Comparison of ENCODE assay signal across 9 mouse cellular contexts in the genomic region with DNA sequence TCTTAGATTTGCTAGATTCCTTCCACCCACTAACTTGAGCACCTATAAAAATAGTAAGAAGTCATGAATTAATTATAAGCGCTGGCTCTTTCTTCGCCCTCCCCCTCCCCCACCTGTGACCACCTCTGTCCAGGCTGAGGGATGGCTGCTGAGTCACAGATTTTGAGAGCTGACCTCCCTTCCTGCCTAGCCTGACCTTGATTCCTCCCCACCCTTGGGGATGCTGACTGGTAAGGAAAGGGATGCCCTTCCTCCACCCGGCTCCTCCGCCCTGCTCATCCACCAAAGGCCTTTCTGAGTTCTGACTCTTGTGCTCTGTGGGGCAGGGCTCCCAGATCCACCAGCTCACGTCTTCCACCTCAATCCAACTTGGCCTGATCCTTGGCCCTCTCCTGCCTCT. TPM values are rescaled to one million over a fixed set of nuclear protein-coding genes. Genes with fewer than 3 reads are reported as not detected.
DNase-seq lines count a peak whose midpoint lies in the region; ATAC-seq and TF ChIP-seq lines count a peak whose summit lies in the region.
"Had no signal": no experiment of that assay in that cellular context is flagged by ENCODE, and none has a peak within 500 bp of the region (broad histone marks: within the 10 kb centered on the region; RNA-seq: fewer than 3 reads in every experiment).

No protein-coding gene starts in this region.

- peak overlapping the region; percentile 85 for H3K4me2 ChIP-seq in lung, embryonic 14.5 days
- H3K4me2 ChIP-seq in hindbrain, embryonic 15.5 days, result peak overlapping the region; percentile 92
- H3K4me2 ChIP-seq in neural tube, embryonic 13.5 days, result peak overlapping the region; percentile 93

- H3K36me3 ChIP-seq in lung, embryonic 14.5 days (ENCODE audit: insufficient read depth), result no peaks in the 10 kb centered on the region
- H3K36me3 ChIP-seq in hindbrain, embryonic 15.5 days, result no peaks in the 10 kb centered on the region
- no peaks in the 10 kb centered on the region for H3K36me3 ChIP-seq in neural tube, embryonic 13.5 days

- H3K27ac ChIP-seq in lung, embryonic 14.5 days (ENCODE audit: low read depth), result peak overlapping the region; percentile 71; the same call in 1 of the 2 replicates
- H3K27ac ChIP-seq in hindbrain, embryonic 15.5 days (replicated peaks), result no peak overlapping the region
- peak overlapping the region; percentile 97 for H3K27ac ChIP-seq in neural tube, embryonic 13.5 days (replicated peaks)

- peak; percentile 88 to 93 for DNase-seq in adrenal gland, adult (ENCODE audit: inconsistent age in 2 of 2, low spot score in 1 of 2)
- DNase-seq in adrenal gland, postnatal 4 days (ENCODE audit: low spot score in 2 of 2), result no peak
- peak; percentile 21 for DNase-seq in lung, embryonic 14.5 days
- DNase-seq in lung, adult 18-20 months, result no peak
- no peak for DNase-seq in urinary bladder, postnatal 14 days (ENCODE audit: low spot score)
- DNase-seq: embryo, embryonic 11 days had no signal

- H3K9me3 ChIP-seq in lung, embryonic 14.5 days (ENCODE audit: low read depth, low read length), result no peaks in the 10 kb centered on the region
- no peaks in the 10 kb centered on the region for H3K9me3 ChIP-seq in hindbrain, embryonic 15.5 days
- H3K9me3 ChIP-seq in neural tube, embryonic 13.5 days, result no peaks in the 10 kb centered on the region

- no peak overlapping the region for H3K4me3 ChIP-seq in lung, embryonic 14.5 days (ENCODE audit: low read depth, low read length)
- no peak overlapping the region for H3K4me3 ChIP-seq in hindbrain, embryonic 15.5 days
- H3K4me3 ChIP-seq in neural tube, embryonic 13.5 days, result peak overlapping the region; percentile 86; the same call in 1 of the 2 replicates

- TF ChIP-seq CTCF in lung, embryonic 14.5 days (IDR thresholded peaks at IDR 0.05; ENCODE audit: low read depth), result no peak

- no peaks in the 10 kb centered on the region for H3K27me3 ChIP-seq in lung, embryonic 14.5 days (ENCODE audit: insufficient read depth, low read length)
- no peaks in the 10 kb centered on the region for H3K27me3 ChIP-seq in hindbrain, embryonic 15.5 days
- no peaks in the 10 kb centered on the region for H3K27me3 ChIP-seq in neural tube, embryonic 13.5 days

- no peak for ATAC-seq in lung, embryonic 14.5 days (ENCODE audit: insufficient read depth)
- no peak for ATAC-seq in hindbrain, embryonic 15.5 days (ENCODE audit: low FRiP score, low read depth)
- no peak for ATAC-seq in neural tube, embryonic 13.5 days (ENCODE audit: low read depth)
- no peak for ATAC-seq in activated CD4-positive, CD25-positive, alpha-beta regulatory T cell, adult 4 months

- no peak overlapping the region for H3K9ac ChIP-seq in lung, embryonic 14.5 days
- no peak overlapping the region for H3K9ac ChIP-seq in hindbrain, embryonic 15.5 days
- peak overlapping the region; percentile 96 for H3K9ac ChIP-seq in neural tube, embryonic 13.5 days

- H3K4me1 ChIP-seq in lung, embryonic 14.5 days (ENCODE audit: insufficient read depth), result peaks cover 15% of the 10 kb centered on the region
- peaks cover 42% of the 10 kb centered on the region for H3K4me1 ChIP-seq in hindbrain, embryonic 15.5 days (replicated peaks)
- H3K4me1 ChIP-seq in neural tube, embryonic 13.5 days (replicated peaks), result peaks cover 55% of the 10 kb centered on the region

- 71% methylated on average over 5 of the region's 5 CpGs for WGBS in lung, embryonic 14.5 days
- 77% methylated on average over 5 of the region's 5 CpGs for WGBS in hindbrain, embryonic 15.5 days
- WGBS in neural tube, embryonic 13.5 days, result 84% methylated on average over 5 of the region's 5 CpGs

RNA-seq across cellular contexts. Expression of a gene that starts 2.9 kb away (rescaled TPM):
- 10 to 100 TPM; 44.3 to 47.4 TPM for total RNA-seq in adrenal gland, postnatal 4 days (2021)
- polyA plus RNA-seq in lung, embryonic 14.5 days (2014; fragmentation: Nextera tagmentation; extraction: Ambion mirVana), result 17.7 and 19.8 TPM in 2 replicates
- 25.0 and 27.0 TPM in 2 replicates for polyA plus RNA-seq in hindbrain, embryonic 15.5 days (2015; fragmentation: Nextera tagmentation; extraction: Ambion mirVana)
- polyA plus RNA-seq in neural tube, embryonic 13.5 days (2015; fragmentation: Nextera tagmentation; extraction: Ambion mirVana), result 23.7 and 24.1 TPM in 2 replicates
- polyA plus RNA-seq in activated CD4-positive, CD25-positive, alpha-beta regulatory T cell, adult 4 months (2017; shearing (Covaris generic)), result under 1 TPM in 1 of 2 experiments, not detected in 1; 0.12 TPM

RNA-seq across cellular contexts. Expression of a gene that starts 17.0 kb away (rescaled TPM):
- 10 to 100 TPM; 29.0 to 34.2 TPM for total RNA-seq in adrenal gland, postnatal 4 days (2021)
- 7.4 and 9.2 TPM in 2 replicates for polyA plus RNA-seq in lung, embryonic 14.5 days (2014; fragmentation: Nextera tagmentation; extraction: Ambion mirVana)
- 57.2 and 62.4 TPM in 2 replicates for polyA plus RNA-seq in hindbrain, embryonic 15.5 days (2015; fragmentation: Nextera tagmentation; extraction: Ambion mirVana)
- polyA plus RNA-seq in neural tube, embryonic 13.5 days (2015; fragmentation: Nextera tagmentation; extraction: Ambion mirVana), result 41.5 and 44.6 TPM in 2 replicates
- polyA plus RNA-seq in activated CD4-positive, CD25-positive, alpha-beta regulatory T cell, adult 4 months (2017; shearing (Covaris generic)), result 1 to 10 TPM; 2.6 to 3.2 TPM

RNA-seq across cellular contexts. Expression of a gene that starts 19.0 kb away (rescaled TPM):
- 100 to 1,000 TPM; 150 to 158 TPM for total RNA-seq in adrenal gland, postnatal 4 days (2021)
- 230 and 242 TPM in 2 replicates for polyA plus RNA-seq in lung, embryonic 14.5 days (2014; fragmentation: Nextera tagmentation; extraction: Ambion mirVana)
- polyA plus RNA-seq in hindbrain, embryonic 15.5 days (2015; fragmentation: Nextera tagmentation; extraction: Ambion mirVana), result 180 and 190 TPM in 2 replicates
- polyA plus RNA-seq in neural tube, embryonic 13.5 days (2015; fragmentation: Nextera tagmentation; extraction: Ambion mirVana), result 182 and 203 TPM in 2 replicates
- polyA plus RNA-seq in activated CD4-positive, CD25-positive, alpha-beta regulatory T cell, adult 4 months (2017; shearing (Covaris generic)), result 100 to 1,000 TPM; 206 to 214 TPM

RNA-seq across cellular contexts. Expression of a gene that starts 35.2 kb away (rescaled TPM):
- total RNA-seq in adrenal gland, postnatal 4 days (2021), result 100 to 1,000 TPM; 503 to 527 TPM
- 817 and 850 TPM in 2 replicates for polyA plus RNA-seq in lung, embryonic 14.5 days (2014; fragmentation: Nextera tagmentation; extraction: Ambion mirVana)
- polyA plus RNA-seq in hindbrain, embryonic 15.5 days (2015; fragmentation: Nextera tagmentation; extraction: Ambion mirVana), result 877 and 940 TPM in 2 replicates
- 920 and 1,025 TPM in 2 replicates for polyA plus RNA-seq in neural tube, embryonic 13.5 days (2015; fragmentation: Nextera tagmentation; extraction: Ambion mirVana)
- polyA plus RNA-seq in activated CD4-positive, CD25-positive, alpha-beta regulatory T cell, adult 4 months (2017; shearing (Covaris generic)), result 100 to 1,000 TPM; 705 to 855 TPM

RNA-seq across cellular contexts. Expression of a gene that starts 35.3 kb away (rescaled TPM):
- total RNA-seq in adrenal gland, postnatal 4 days (2021), result 10 to 100 TPM; 56.7 to 61.6 TPM
- polyA plus RNA-seq in lung, embryonic 14.5 days (2014; fragmentation: Nextera tagmentation; extraction: Ambion mirVana), result 21.6 and 22.2 TPM in 2 replicates
- polyA plus RNA-seq in hindbrain, embryonic 15.5 days (2015; fragmentation: Nextera tagmentation; extraction: Ambion mirVana), result 23.6 and 26.2 TPM in 2 replicates
- 22.9 and 23.5 TPM in 2 replicates for polyA plus RNA-seq in neural tube, embryonic 13.5 days (2015; fragmentation: Nextera tagmentation; extraction: Ambion mirVana)
- polyA plus RNA-seq in activated CD4-positive, CD25-positive, alpha-beta regulatory T cell, adult 4 months (2017; shearing (Covaris generic)), result 10 to 100 TPM in 1 of 2 experiments, 1 to 10 TPM in 1; 6.9 to 12.2 TPM

Comparison
In these comparisons a context has a peak if more than half of its experiments do, and no peak if none do; other contexts are left out.
1. DNase-seq: peak in adrenal gland, adult (2 of 2) and lung, embryonic 14.5 days (single experiment); none in adrenal gland, postnatal 4 days (0 of 2), lung, adult 18-20 months (0 of 2) and urinary bladder, postnatal 14 days (single experiment).
2. RNA of a gene that starts 2.9 kb away (polyA plus RNA-seq): 25.0 to 27.0 TPM in hindbrain, embryonic 15.5 days, 23.7 to 24.1 TPM in neural tube, embryonic 13.5 days and 17.7 to 19.8 TPM in lung, embryonic 14.5 days; 0.12 TPM in activated CD4-positive, CD25-positive, alpha-beta regulatory T cell, adult 4 months; every median in the first group is over 10 times any median in the second.
3. Peak in every context shown above with its lines, with median percentiles within 50 percentile points of each other: H3K4me2 ChIP-seq.